Mouse (Mus musculus): ENCODE measurements around the gene Ndst4. TPM values are rescaled to one million over a fixed set of nuclear protein-coding genes. Genes with fewer than 3 reads are reported as not detected.

Gene Ndst4
- polyA plus RNA-seq, 1 experiment from 2014 or later = 1.2 TPM

GRCm38 (mm10) chr3:125687601-125688000 lies 283.7 kb downstream of the Ndst4 start:
- Histone ChIP-seq H3K4me2 (ENCODE audit: low read length) (no peak overlapping the region), H3K27ac (ENCODE audit: low read depth, low read length) (no peak overlapping the region), H3K36me3 (ENCODE audit: control insufficient read depth, insufficient read depth, low read length) (no peaks in the 10 kb centered on the region), H3K9me3 (replicated peaks; ENCODE audit: control insufficient read depth, low read length) (no peaks in the 10 kb centered on the region), H3K4me3 (ENCODE audit: low read depth, low read length) (no peak overlapping the region), H3K4me1 (ENCODE audit: control insufficient read depth, insufficient read depth, low read length) (no peaks in the 10 kb centered on the region), H3K27me3 (replicated peaks; ENCODE audit: control insufficient read depth, insufficient read depth, low read length) (no peaks in the 10 kb centered on the region), H3K9ac (ENCODE audit: low read length) (no peak overlapping the region)
- WGBS = 71% methylated on average over 2 of the region's 2 CpGs
- DNase-seq (ENCODE audit: low spot score) (no peak), ATAC-seq (no peak)

- Histone ChIP-seq H3K4me1 (ENCODE audit: control insufficient read depth, insufficient read depth, low read length) (no peaks in the 10 kb centered on the region), H3K27ac (ENCODE audit: low read depth, low read length) (no peak overlapping the region), H3K4me2 (ENCODE audit: low read length) (no peak overlapping the region), H3K9me3 (replicated peaks; ENCODE audit: control insufficient read depth, low read length) (no peaks in the 10 kb centered on the region), H3K4me3 (ENCODE audit: low read depth, low read length) (no peak overlapping the region), H3K27me3 (replicated peaks; ENCODE audit: control insufficient read depth, insufficient read depth, low read length) (no peaks in the 10 kb centered on the region), H3K9ac (ENCODE audit: low read length) (no peak overlapping the region), H3K36me3 (ENCODE audit: control insufficient read depth, insufficient read depth, low read length) (no peaks in the 10 kb centered on the region)
- DNase-seq (ENCODE audit: low spot score) (no peak), ATAC-seq (no peak)
- 78% methylated on average over 1 of the region's 1 CpGs for WGBS
These were observed 287.1 kb downstream of the Ndst4 start for GRCm38 (mm10) chr3:125690948-125691347.

- 65% methylated on average over 2 of the region's 2 CpGs for WGBS
- no peak for ATAC-seq
These were observed 319.1 kb downstream of the Ndst4 start for GRCm38 (mm10) chr3:125722953-125723352.

GRCm38 (mm10) chr3:125734945-125735344 lies 331.1 kb downstream of the Ndst4 start:
- Histone ChIP-seq H3K9ac (ENCODE audit: low read length) (no peak overlapping the region), H3K4me2 (ENCODE audit: low read length) (no peak overlapping the region), H3K4me3 (ENCODE audit: low read depth, low read length) (no peak overlapping the region), H3K36me3 (ENCODE audit: control insufficient read depth, insufficient read depth, low read length) (no peaks in the 10 kb centered on the region), H3K27ac (ENCODE audit: low read depth, low read length) (no peak overlapping the region), H3K4me1 (ENCODE audit: control insufficient read depth, insufficient read depth, low read length) (no peaks in the 10 kb centered on the region), H3K27me3 (replicated peaks; ENCODE audit: control insufficient read depth, insufficient read depth, low read length) (no peaks in the 10 kb centered on the region), H3K9me3 (replicated peaks; ENCODE audit: control insufficient read depth, low read length) (no peaks in the 10 kb centered on the region)
- DNase-seq (ENCODE audit: low spot score) (no peak), ATAC-seq (no peak)
- 80% methylated on average over 2 of the region's 2 CpGs for WGBS

More at GRCm38 (mm10) chr3:125722953-125723352, 319.1 kb downstream of the Ndst4 start:
- Histone ChIP-seq H3K36me3 (ENCODE audit: control insufficient read depth, insufficient read depth, low read length) (no peaks in the 10 kb centered on the region), H3K4me2 (ENCODE audit: low read length) (no peak overlapping the region), H3K9me3 (replicated peaks; ENCODE audit: control insufficient read depth, low read length) (no peaks in the 10 kb centered on the region), H3K4me1 (ENCODE audit: control insufficient read depth, insufficient read depth, low read length) (no peaks in the 10 kb centered on the region), H3K9ac (ENCODE audit: low read length) (no peak overlapping the region), H3K27me3 (replicated peaks; ENCODE audit: control insufficient read depth, insufficient read depth, low read length) (no peaks in the 10 kb centered on the region), H3K4me3 (ENCODE audit: low read depth, low read length) (no peak overlapping the region), H3K27ac (ENCODE audit: low read depth, low read length) (no peak overlapping the region)
- DNase-seq (ENCODE audit: low spot score) = no peak

GRCm38 (mm10) chr3:125744468-125745141 lies 340.7 kb downstream of the Ndst4 start:
- Histone ChIP-seq H3K9me3 (replicated peaks; ENCODE audit: control insufficient read depth, low read length) (no peaks in the 10 kb centered on the region), H3K27ac (ENCODE audit: low read depth, low read length) (no peak overlapping the region), H3K4me1 (ENCODE audit: control insufficient read depth, insufficient read depth, low read length) (no peaks in the 10 kb centered on the region), H3K4me2 (ENCODE audit: low read length) (no peak overlapping the region), H3K36me3 (ENCODE audit: control insufficient read depth, insufficient read depth, low read length) (no peaks in the 10 kb centered on the region), H3K27me3 (replicated peaks; ENCODE audit: control insufficient read depth, insufficient read depth, low read length) (no peaks in the 10 kb centered on the region), H3K9ac (ENCODE audit: low read length) (no peak overlapping the region), H3K4me3 (ENCODE audit: low read depth, low read length) (no peak overlapping the region)
- WGBS = 71% methylated on average over 3 of the region's 3 CpGs
- ATAC-seq (no peak), DNase-seq (ENCODE audit: low spot score) (no peak)

- ATAC-seq (no peak), DNase-seq (ENCODE audit: low spot score) (no peak)
- Histone ChIP-seq H3K27me3 (replicated peaks; ENCODE audit: control insufficient read depth, insufficient read depth, low read length) (no peaks in the 10 kb centered on the region), H3K9me3 (replicated peaks; ENCODE audit: control insufficient read depth, low read length) (no peaks in the 10 kb centered on the region), H3K4me3 (ENCODE audit: low read depth, low read length) (no peak overlapping the region), H3K27ac (ENCODE audit: low read depth, low read length) (no peak overlapping the region), H3K9ac (ENCODE audit: low read length) (no peak overlapping the region), H3K4me2 (ENCODE audit: low read length) (no peak overlapping the region), H3K36me3 (ENCODE audit: control insufficient read depth, insufficient read depth, low read length) (no peaks in the 10 kb centered on the region), H3K4me1 (ENCODE audit: control insufficient read depth, insufficient read depth, low read length) (no peaks in the 10 kb centered on the region)
- 86% methylated on average over 3 of the region's 3 CpGs for WGBS
These were observed 341.2 kb downstream of the Ndst4 start for GRCm38 (mm10) chr3:125745142-125745496.

GRCm38 (mm10) chr3:125746367-125746766 lies 342.5 kb downstream of the Ndst4 start:
- Histone ChIP-seq H3K27me3 (replicated peaks; ENCODE audit: control insufficient read depth, insufficient read depth, low read length) (no peaks in the 10 kb centered on the region), H3K4me2 (ENCODE audit: low read length) (no peak overlapping the region), H3K4me1 (ENCODE audit: control insufficient read depth, insufficient read depth, low read length) (no peaks in the 10 kb centered on the region), H3K27ac (ENCODE audit: low read depth, low read length) (no peak overlapping the region), H3K9ac (ENCODE audit: low read length) (no peak overlapping the region), H3K4me3 (ENCODE audit: low read depth, low read length) (no peak overlapping the region), H3K9me3 (replicated peaks; ENCODE audit: control insufficient read depth, low read length) (no peaks in the 10 kb centered on the region), H3K36me3 (ENCODE audit: control insufficient read depth, insufficient read depth, low read length) (no peaks in the 10 kb centered on the region)
- ATAC-seq (no peak), DNase-seq (ENCODE audit: low spot score) (no peak)
- 68% methylated on average over 3 of the region's 3 CpGs for WGBS

- Histone ChIP-seq H3K4me2 (ENCODE audit: low read length) (no peak overlapping the region), H3K27me3 (replicated peaks; ENCODE audit: control insufficient read depth, insufficient read depth, low read length) (no peaks in the 10 kb centered on the region), H3K9me3 (replicated peaks; ENCODE audit: control insufficient read depth, low read length) (no peaks in the 10 kb centered on the region), H3K4me3 (ENCODE audit: low read depth, low read length) (no peak overlapping the region), H3K27ac (ENCODE audit: low read depth, low read length) (no peak overlapping the region), H3K9ac (ENCODE audit: low read length) (no peak overlapping the region), H3K36me3 (ENCODE audit: control insufficient read depth, insufficient read depth, low read length) (no peaks in the 10 kb centered on the region), H3K4me1 (ENCODE audit: control insufficient read depth, insufficient read depth, low read length) (no peaks in the 10 kb centered on the region)
- WGBS = 73% methylated on average over 1 of the region's 1 CpGs
- DNase-seq (ENCODE audit: low spot score) (no peak), ATAC-seq (no peak)
These were observed 353.0 kb downstream of the Ndst4 start for GRCm38 (mm10) chr3:125756911-125757310.

GRCm38 (mm10) chr3:125760711-125761110 lies 356.8 kb downstream of the Ndst4 start:
- Histone ChIP-seq H3K4me2 (ENCODE audit: low read length) (no peak overlapping the region), H3K4me1 (ENCODE audit: control insufficient read depth, insufficient read depth, low read length) (no peaks in the 10 kb centered on the region), H3K27ac (ENCODE audit: low read depth, low read length) (no peak overlapping the region), H3K4me3 (ENCODE audit: low read depth, low read length) (no peak overlapping the region), H3K9me3 (replicated peaks; ENCODE audit: control insufficient read depth, low read length) (no peaks in the 10 kb centered on the region), H3K36me3 (ENCODE audit: control insufficient read depth, insufficient read depth, low read length) (no peaks in the 10 kb centered on the region), H3K27me3 (replicated peaks; ENCODE audit: control insufficient read depth, insufficient read depth, low read length) (no peaks in the 10 kb centered on the region), H3K9ac (ENCODE audit: low read length) (no peak overlapping the region)
- no peak for DNase-seq (ENCODE audit: low spot score)
- no peak for ATAC-seq
